Mouse (Mus musculus): ENCODE results near the gene Elf5. TPM values are rescaled to one million over a fixed set of nuclear protein-coding genes. Genes with fewer than 3 reads are reported as not detected.
A peak's percentile ranks its signal among the peaks of the same experiment; 100 is the strongest.

Gene Elf5
- total RNA-seq, 2 experiments from 2014 or later: 2.3 TPM

DNA sequence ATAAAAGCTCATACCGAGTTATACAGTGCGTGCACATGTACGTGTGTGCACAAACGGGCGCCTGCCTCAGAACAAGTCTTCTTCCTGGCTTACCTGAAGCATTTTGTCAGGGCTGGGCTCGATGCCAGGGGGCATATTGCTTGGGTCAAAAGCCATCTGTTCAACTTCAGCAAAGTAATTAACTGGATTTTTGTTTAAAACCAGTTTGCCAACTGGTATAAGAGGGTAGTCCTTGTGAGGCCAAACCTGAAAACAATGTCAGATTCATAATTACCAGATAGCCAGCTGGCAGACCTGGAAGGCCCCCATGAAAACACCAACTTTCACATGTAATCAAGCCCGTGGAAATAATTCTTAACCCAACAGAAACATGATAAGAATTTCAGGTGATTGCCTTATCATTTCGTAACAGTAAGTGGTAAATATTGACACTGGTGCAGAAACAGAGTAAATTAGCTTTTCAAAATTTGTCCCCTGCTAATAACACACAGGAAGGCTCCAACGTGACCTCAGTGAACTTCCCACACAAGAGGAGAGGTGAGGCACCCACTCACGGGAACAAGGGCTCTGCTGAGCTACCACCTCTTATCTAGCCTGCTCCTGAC is 55.6 kb downstream of the Elf5 start:
- DNase-seq (ENCODE audit: low spot score in 2 of 2): no peak

- DNase-seq (ENCODE audit: low spot score in 2 of 2): no peak
Observed at GRCm38 (mm10) chr2:103473362-103473761, 61.9 kb downstream of the Elf5 start.

- no peak for DNase-seq (ENCODE audit: low spot score in 2 of 2)
Observed at GRCm38 (mm10) chr2:103476180-103476579, 64.7 kb downstream of the Elf5 start.

- DNase-seq (ENCODE audit: low spot score in 2 of 2): no peak
Observed at GRCm38 (mm10) chr2:103476657-103477056, 65.2 kb downstream of the Elf5 start.

- no peak for DNase-seq (ENCODE audit: low spot score in 2 of 2)
Observed at GRCm38 (mm10) chr2:103477456-103477855, 66.0 kb downstream of the Elf5 start.

- DNase-seq (ENCODE audit: low spot score in 2 of 2): no peak
Observed at GRCm38 (mm10) chr2:103478326-103478725, 66.8 kb downstream of the Elf5 start.

DNA sequence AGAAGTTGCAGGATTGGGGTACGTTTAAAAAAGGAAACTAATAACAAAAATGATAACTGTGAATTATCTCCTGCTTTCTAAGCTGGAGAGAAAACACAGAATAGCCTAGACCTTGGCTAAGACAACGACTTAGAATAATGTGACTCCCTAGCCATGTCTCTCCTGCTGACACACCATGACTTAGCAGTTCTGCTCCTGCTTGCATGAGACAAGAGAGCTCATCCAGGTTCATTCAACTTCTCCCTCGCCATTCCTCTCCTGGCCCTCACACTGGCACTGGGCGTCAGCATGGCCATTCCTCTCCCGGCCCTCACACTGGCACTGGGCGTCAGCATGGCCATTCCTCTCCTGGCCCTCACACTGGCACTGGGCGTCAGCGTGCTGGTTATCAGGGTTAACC is 68.8 kb downstream of the Elf5 start:
- DNase-seq (ENCODE audit: low spot score in 2 of 2): no peak

DNA sequence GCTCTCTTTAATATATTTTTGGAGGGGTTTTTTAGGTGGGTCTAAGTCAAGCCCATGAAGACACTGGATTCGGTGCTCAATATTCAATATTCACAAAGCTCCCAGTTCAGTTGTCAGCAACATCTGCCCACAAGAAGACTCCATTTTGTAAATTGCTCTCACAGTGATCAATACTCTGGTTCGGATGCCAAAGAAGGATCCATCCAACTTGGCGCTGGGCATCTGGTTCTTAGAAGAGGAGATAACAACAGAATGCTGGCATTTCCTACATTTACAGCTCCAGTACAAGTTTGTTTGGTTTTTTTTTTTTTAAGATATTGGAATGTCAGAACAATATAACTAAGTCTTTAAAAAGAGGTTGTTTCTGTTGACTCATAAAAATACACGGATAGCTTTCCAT is 69.4 kb downstream of the Elf5 start:
- DNase-seq (ENCODE audit: low spot score in 2 of 2): no peak

- DNase-seq (ENCODE audit: low spot score in 2 of 2): no peak
Observed at GRCm38 (mm10) chr2:103481314-103482231, 70.1 kb downstream of the Elf5 start.

- DNase-seq (ENCODE audit: low spot score in 2 of 2): no peak
Observed at GRCm38 (mm10) chr2:103483289-103483985, 71.9 kb downstream of the Elf5 start.

DNA sequence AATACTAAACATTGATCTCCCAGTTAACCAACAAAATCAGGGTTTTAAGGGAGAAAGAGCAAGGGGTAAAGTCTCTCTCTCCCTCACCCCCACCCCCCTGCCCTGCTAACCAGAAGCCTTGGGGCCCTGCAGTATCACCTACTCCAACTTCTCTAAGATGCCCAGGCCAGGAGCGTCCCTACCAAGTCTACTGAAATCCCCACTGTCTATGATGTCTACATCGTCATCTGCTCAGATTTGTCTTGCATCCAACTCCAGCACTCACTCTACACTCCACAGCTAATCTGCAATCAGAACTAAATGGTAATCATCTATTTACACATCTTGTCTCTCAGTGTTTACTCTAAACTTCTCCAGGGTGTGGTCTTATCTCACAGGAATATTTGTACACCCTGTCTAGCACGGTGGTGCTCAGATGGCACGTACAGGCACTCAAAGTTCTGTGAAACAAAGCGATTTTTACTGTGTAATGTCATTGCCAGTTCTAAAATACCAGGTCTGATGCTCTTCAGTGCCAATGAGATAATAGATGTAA is 72.6 kb downstream of the Elf5 start:
- no peak for DNase-seq (ENCODE audit: low spot score in 2 of 2)

DNA sequence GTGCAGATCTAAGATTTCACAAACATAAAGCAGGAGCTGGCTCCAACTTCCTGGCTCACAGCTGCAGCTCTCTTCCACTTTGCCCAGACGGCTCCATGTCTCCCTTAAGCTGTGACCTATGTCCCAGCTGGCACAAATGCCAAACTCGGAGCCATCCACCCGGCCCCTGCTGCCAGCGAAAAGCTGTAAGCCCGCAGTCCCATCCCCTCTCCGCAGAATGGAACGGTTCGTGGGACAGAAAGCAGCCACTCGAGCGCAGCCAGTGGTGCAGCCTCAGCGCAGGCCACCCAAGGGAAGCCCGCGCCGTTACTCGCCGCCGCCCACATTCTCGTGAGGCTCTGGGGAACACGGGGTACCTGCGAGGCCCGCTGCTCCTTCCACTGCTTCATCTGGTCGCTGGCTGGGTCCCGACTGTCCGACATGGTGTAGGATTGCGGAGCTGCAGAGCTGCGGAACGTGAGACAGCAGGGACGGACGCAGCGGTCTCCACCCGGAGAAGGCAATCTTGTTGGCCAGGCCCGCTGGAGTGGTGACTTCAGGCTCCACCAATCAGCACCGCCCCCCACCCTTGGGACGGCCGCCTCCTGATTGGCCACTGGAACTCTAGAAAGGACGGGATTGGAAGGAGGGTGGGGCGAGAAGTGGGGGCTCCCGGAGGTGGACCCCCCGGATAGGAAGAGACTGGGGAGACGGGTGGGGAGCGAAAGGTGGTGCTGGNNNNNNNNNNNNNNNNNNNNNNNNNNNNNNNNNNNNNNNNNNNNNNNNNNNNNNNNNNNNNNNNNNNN is 73.3 kb downstream of the Elf5 start, which contains the start of gene Cat:
TSS of gene Cat (minus strand) at position 544 of the 785 bp plus-strand sequence.
- peak; percentile 93 to 96 for DNase-seq (ENCODE audit: low spot score in 2 of 2)

- DNase-seq (ENCODE audit: low spot score in 2 of 2): no peak
Observed at GRCm38 (mm10) chr2:103492526-103492925, 81.0 kb downstream of the Elf5 start.

GRCm38 (mm10) chr2:103493827-103494226 is 82.3 kb downstream of the Elf5 start:
- no peak for DNase-seq (ENCODE audit: low spot score in 2 of 2)

GRCm38 (mm10) chr2:103495633-103496418 is 84.3 kb downstream of the Elf5 start:
- DNase-seq (ENCODE audit: low spot score in 2 of 2): no peak

Other genes starting within 250 kb of the Elf5 start
- not detected for gene Ehf, start 108.4 kb upstream of the Elf5 start, total RNA-seq (2021)
- gene Cat, start 73.5 kb downstream of the Elf5 start, total RNA-seq (2021): 10 to 100 TPM; 81.2 to 89.8 TPM
- gene Abtb2, start 154.6 kb downstream of the Elf5 start, total RNA-seq (2021): 10 to 100 TPM; 13.8 to 14.4 TPM